Mouse (Mus musculus) left cerebral cortex, adult 8-10 months (tissue): Measurements from ENCODE around the gene 5430419D17Rik. TPM values are rescaled to one million over a fixed set of nuclear protein-coding genes. Genes with fewer than 3 reads are reported as not detected.

Source experiments
- DNase-seq, 2 experiments: peaks; one replicate each; pipeline ENCODE4 v3.0.0; 2022; ENCODE audit warnings: low spot score in 2 of 2
- total RNA-seq, 4 experiments: library from RNA; stranded (reverse); gene quantifications; 2 replicates each; pipeline ENCODE4 v1.2.4; 2022

Gene 5430419D17Rik
- total RNA-seq, 4 experiments from 2014 or later: not detected

- DNase-seq: no peak
Observed at GRCm38 (mm10) chr7:131314493-131314892, 140.3 kb downstream of the 5430419D17Rik start.

GRCm38 (mm10) chr7:131317587-131317986 lies 143.4 kb downstream of the 5430419D17Rik start:
- DNase-seq: no peak

DNA sequence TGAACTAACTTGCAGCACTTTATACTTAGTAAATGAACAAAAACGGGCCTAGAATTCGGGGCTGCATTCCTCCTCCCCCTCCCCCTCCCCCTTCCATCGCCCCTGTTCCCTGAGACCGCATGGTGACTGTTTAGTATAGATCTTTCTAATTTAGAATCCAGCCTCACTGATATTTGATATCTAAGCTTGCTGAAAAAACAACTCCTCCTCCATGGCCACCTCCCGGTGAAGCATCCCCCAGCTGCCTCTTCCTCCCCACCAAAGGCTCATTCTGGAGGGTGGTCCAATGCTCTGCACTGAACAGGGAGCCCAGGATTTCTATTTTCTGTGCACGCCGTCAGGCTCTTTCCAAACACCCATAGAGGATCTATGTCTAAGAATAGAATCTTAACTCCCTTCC lies 144.1 kb downstream of the 5430419D17Rik start:
- no peak for DNase-seq

DNA sequence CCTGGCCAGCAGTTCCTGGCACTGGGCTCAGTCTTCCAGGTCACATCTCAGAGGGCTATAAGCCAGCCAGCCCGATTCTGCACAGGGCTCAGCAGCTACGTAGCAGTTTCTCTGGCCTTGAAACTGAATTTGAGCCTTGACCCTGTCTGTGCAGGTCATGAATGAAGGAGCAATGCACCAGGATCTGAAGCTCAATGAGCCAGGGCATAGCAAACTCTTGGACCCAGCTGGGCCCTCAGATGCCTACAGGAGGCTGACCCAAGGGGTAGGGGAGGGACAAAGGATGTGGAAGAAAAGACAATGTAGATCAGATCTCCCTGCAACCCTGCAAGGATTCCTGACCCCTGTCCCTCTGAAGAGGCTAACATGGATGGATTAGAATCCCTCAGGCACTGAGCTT lies 148.0 kb downstream of the 5430419D17Rik start, which contains the start of gene Cuzd1:
Gene Cuzd1, minus strand, starts transcription at position 101 of the 400 bp plus-strand sequence.
- DNase-seq: no peak

DNA sequence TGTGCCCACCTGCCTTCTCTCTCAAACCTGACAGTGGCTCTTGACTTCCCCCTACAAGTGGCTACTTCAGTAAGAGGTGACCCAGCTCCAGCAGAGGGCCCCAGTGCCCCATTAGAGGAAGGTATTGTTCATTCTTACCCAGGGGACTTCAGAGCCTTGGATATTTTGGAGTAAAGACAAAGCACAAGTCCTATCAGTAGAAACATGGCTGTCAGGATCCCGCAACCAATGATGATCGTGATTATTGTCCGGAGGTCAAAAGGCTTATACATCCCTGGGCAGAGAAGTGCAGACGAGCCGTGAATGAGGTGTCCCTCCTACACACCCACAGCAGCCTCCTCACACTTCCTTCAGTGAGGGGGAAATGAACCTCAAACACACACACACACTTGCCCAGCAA lies 152.9 kb downstream of the 5430419D17Rik start:
- no peak for DNase-seq

GRCm38 (mm10) chr7:131329416-131329815 lies 155.2 kb downstream of the 5430419D17Rik start, which contains the start of gene Fam24b:
Fam24b (minus strand) TSS chr7:131329516.
- DNase-seq: no peak

GRCm38 (mm10) chr7:131331688-131332087 lies 157.5 kb downstream of the 5430419D17Rik start:
- DNase-seq: no peak

GRCm38 (mm10) chr7:131333564-131333963 lies 159.4 kb downstream of the 5430419D17Rik start, which contains the start of gene Fam24a:
Fam24a (plus strand) TSS chr7:131333864.
- no peak for DNase-seq

DNA sequence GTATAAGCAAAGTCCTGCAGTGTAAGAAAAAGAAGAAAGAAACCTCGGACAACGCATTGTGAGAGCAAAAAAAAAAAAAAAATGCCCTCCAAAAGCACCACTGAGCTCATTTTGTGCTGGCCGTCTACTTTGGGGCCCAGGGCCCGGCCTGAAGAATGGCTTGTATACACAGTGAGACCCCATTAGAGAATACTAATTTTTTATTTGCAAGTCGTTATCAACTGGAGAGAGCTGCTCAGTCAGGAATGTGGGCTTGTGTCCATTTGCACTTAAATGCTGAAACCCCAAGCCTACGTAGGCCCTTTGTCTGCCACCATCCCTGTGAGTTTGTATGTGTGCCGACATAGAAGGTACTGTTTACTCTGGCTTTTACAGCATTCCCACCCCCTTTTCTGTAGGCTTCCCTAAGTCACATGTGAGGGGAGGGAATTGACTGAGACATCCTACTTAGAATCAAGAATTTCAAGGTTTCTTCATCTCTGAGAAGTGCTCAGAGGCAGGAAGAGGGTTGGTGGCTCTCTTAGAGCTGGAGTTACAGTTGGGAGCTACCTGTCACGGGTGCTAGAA lies 163.4 kb downstream of the 5430419D17Rik start:
- no peak for DNase-seq

GRCm38 (mm10) chr7:131345856-131346541 lies 171.8 kb downstream of the 5430419D17Rik start:
- DNase-seq: no peak

Other genes with a start within 250 kb of the 5430419D17Rik start
- gene Htra1, start 238.3 kb upstream of the 5430419D17Rik start, total RNA-seq: 100 to 1,000 TPM; 156 to 180 (median 161) TPM
- under 1 TPM in 1 of 4 experiments, not detected in 3; 0.06 TPM for gene Dmbt1, start 142.3 kb upstream of the 5430419D17Rik start, total RNA-seq
- gene 4933402N03Rik, start 28.1 kb upstream of the 5430419D17Rik start, total RNA-seq: not detected
- gene Cuzd1, start 147.9 kb downstream of the 5430419D17Rik start, total RNA-seq: not detected
- gene Fam24b, start 155.1 kb downstream of the 5430419D17Rik start, total RNA-seq: not detected
- not detected for gene Fam24a, start 159.5 kb downstream of the 5430419D17Rik start, total RNA-seq
- gene 2310057M21Rik, start 188.4 kb downstream of the 5430419D17Rik start, total RNA-seq: 10 to 100 TPM; 23.2 to 36.4 (median 29.9) TPM
- 10 to 100 TPM; 45.8 to 55.0 (median 50.0) TPM for gene Pstk, start 196.7 kb downstream of the 5430419D17Rik start, total RNA-seq
- gene Ikzf5, start 236.1 kb downstream of the 5430419D17Rik start, total RNA-seq: 10 to 100 TPM; 43.2 to 52.2 (median 48.8) TPM
- 100 to 1,000 TPM in 1 of 4 experiments, 10 to 100 TPM in 3; 76.8 to 109 (median 82.3) TPM for gene Acadsb, start 236.2 kb downstream of the 5430419D17Rik start, total RNA-seq